Mouse (Mus musculus) erythroblast, embryonic 14.5 days (primary cell): ENCODE measurements around the gene Gm17571. TPM values are rescaled to one million over a fixed set of nuclear protein-coding genes. Genes with fewer than 3 reads are reported as not detected.

Experiments
- H3K27me3 ChIP-seq: 2 replicates; pipeline ENCODE4 v1.6.1; 2012; ENCODE audit warnings: inconsistent platforms; ENCODE audit not compliant: control insufficient read depth
- H3K36me3 ChIP-seq: 2 replicates; pipeline ENCODE4 v1.6.1; 2012; ENCODE audit warnings: mild to moderate bottlenecking, inconsistent platforms; ENCODE audit not compliant: control insufficient read depth
- H3K4me1 ChIP-seq: 2 replicates; pipeline ENCODE4 v1.6.1; 2012; ENCODE audit warnings: inconsistent platforms; ENCODE audit not compliant: control insufficient read depth
- H3K4me3 ChIP-seq: replicated peaks from 2 replicates; pipeline ENCODE3; 2012; ENCODE audit warnings: moderate library complexity, mild to moderate bottlenecking, inconsistent platforms
- H3K9me3 ChIP-seq: 2 replicates; pipeline ENCODE4 v1.6.1; 2012; ENCODE audit warnings: low read length, inconsistent platforms, mixed read lengths; ENCODE audit not compliant: control insufficient read depth
- GATA1 ChIP-seq: IDR thresholded peaks from 2 replicates; pipeline ENCODE4 v1.6.1; 2012; ENCODE audit warnings: low read length, inconsistent platforms, mixed read lengths
- TAL1 ChIP-seq: IDR thresholded peaks from 3 replicates; pipeline ENCODE4 v1.6.1; 2012; ENCODE audit warnings: low read length, inconsistent platforms, mixed read lengths
- polyA plus RNA-seq: library from polyadenylated mRNA; stranded (reverse); fragments of >175 nt; gene quantifications from 2 replicates; pipeline ENCODE4 v1.2.3, GENCODE M21; 2012

The Gm17571 gene
- polyA plus RNA-seq, 1 experiment: not detected

DNA sequence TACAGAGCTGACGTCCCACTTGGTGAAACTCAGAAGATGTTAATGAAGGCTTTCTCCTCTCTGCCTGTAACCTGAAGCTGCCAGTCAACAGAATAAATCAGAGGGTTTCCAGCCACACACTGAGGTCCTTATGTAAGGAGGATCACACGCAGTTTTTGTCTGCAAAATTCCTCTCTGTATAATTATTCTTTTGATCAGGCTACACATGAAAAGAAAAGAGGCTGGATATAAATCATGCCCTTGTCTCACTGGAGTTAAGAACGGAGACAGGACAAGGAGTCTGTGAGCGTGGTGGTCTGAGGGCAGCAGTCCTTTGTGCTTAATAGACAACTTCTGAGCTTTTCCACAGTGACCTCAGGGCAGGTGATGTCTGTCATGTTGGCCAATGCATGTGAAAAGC lies 32.7 kb upstream of the Gm17571 start:
- no peaks in the 10 kb centered on the region for H3K27me3 ChIP-seq
- no peaks in the 10 kb centered on the region for H3K9me3 ChIP-seq
- H3K4me3 ChIP-seq: no peak overlapping the region
- no peaks in the 10 kb centered on the region for H3K36me3 ChIP-seq
- no peaks in the 10 kb centered on the region for H3K4me1 ChIP-seq
- TF ChIP-seq GATA1: no peak
- no peak for TF ChIP-seq TAL1

DNA sequence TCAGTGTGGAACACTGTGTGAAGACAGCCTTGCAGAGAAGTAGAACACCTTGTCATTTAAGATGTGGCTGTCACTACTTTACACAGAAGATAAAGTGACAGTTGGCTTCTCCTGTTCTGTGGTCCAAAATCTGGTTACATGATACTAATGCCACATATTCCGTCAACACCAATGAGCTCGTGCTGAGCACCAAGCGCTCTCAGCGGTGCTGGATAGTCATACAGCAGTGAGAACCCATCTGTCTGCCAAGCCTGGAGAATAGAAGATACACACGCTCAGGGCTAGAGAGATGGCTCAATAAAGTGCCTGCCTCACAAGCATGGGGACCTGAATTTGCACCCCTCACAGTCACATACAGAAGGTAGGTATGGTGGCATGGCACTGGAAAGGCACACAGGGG lies 28.4 kb upstream of the Gm17571 start:
- Histone ChIP-seq H3K9me3 (no peaks in the 10 kb centered on the region), H3K4me3 (no peak overlapping the region), H3K27me3 (no peaks in the 10 kb centered on the region), H3K36me3 (no peaks in the 10 kb centered on the region), H3K4me1 (no peaks in the 10 kb centered on the region)
- TF ChIP-seq TAL1: no peak
- no peak for TF ChIP-seq GATA1

DNA sequence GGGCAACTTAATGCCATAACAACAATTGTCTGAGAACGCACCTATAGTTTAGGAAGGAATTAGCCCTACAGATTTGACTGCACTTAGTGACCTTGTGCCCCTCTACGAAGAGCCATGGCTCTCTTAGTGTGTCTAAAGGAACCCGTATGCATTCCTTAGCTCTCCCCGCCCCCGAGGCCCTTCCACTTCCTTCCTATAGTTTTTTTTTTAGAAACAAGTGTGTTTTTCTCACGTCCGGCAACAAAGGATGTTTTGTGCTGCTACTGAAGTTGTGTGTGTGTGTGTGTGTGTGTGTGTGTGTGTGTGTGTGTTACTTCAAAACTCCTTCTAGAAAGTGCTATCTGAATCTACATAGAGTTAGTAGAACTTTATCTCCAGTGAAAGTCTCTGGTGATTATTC lies 23.5 kb upstream of the Gm17571 start:
- Histone ChIP-seq H3K27me3 (no peaks in the 10 kb centered on the region), H3K4me3 (no peak overlapping the region), H3K4me1 (no peaks in the 10 kb centered on the region), H3K36me3 (no peaks in the 10 kb centered on the region), H3K9me3 (no peaks in the 10 kb centered on the region)
- TF ChIP-seq GATA1 (no peak), TAL1 (no peak)

DNA sequence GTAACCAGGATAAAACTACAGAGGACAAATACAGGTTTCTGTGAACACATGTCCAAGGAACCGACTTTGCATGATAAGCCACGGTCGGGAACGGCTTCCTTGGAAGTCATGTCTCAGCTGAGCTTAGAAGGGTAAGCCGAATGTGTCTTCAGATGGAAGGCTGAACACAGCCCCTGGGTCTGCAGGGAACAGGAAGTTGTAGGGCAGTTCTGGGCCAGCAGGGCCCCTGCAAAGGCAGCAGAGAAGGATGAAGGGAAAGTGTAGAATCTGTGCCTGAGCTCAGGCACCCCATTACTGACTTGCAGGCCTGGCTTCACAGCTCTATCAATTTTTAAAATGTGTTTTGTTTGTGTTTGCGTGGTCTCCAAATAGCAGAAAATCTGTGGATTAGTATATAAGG lies 22.2 kb upstream of the Gm17571 start:
- Histone ChIP-seq H3K27me3 (no peaks in the 10 kb centered on the region), H3K36me3 (no peaks in the 10 kb centered on the region), H3K4me3 (no peak overlapping the region), H3K4me1 (no peaks in the 10 kb centered on the region), H3K9me3 (no peaks in the 10 kb centered on the region)
- TF ChIP-seq TAL1 (no peak), GATA1 (no peak)

DNA sequence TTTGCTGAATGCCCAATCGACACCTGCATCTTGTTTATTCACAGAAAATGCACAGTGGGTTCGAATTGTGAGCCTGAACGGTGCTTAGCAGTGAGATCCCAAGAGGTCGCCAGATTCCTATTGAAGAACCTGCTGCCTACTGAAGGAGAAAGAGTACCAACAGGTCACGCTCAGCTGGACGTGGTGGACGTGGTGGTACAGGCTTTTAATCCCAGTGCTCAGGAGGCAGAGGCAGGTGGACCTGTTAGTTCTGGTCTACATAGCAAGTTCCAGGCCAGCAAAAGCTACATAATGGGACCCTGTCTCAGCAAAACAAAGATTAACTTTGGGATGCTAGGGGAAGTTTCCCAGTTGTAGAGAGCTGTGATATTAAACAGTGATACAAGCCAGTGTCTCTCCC lies 21.2 kb upstream of the Gm17571 start:
- Histone ChIP-seq H3K36me3 (no peaks in the 10 kb centered on the region), H3K9me3 (no peaks in the 10 kb centered on the region), H3K4me1 (no peaks in the 10 kb centered on the region), H3K27me3 (no peaks in the 10 kb centered on the region), H3K4me3 (no peak overlapping the region)
- TF ChIP-seq TAL1 (no peak), GATA1 (no peak)

DNA sequence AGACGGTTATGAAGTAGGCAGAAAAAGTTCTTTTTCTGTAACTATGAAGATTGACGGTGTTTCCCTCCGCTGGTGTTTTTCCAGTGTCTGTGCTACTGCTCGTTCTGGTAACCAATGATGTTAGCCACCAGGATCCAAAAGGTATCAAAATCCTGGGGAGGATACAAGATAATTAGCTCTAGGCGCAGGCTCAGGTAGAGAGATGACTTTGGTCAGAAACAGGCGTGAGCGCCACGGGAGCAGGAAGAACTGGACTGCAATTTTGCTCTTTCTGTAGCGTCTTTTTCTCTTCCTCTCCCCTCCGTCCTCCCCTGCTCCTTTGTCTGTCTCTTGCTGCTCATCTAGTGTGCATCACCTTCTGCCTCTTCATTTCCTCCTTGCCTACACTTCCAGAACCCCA lies 20.3 kb upstream of the Gm17571 start:
- no peaks in the 10 kb centered on the region for H3K27me3 ChIP-seq
- TF ChIP-seq TAL1 (no peak), GATA1 (no peak)
- H3K9me3 ChIP-seq: no peaks in the 10 kb centered on the region
- no peak overlapping the region for H3K4me3 ChIP-seq
- no peaks in the 10 kb centered on the region for H3K36me3 ChIP-seq
- H3K4me1 ChIP-seq: no peaks in the 10 kb centered on the region

DNA sequence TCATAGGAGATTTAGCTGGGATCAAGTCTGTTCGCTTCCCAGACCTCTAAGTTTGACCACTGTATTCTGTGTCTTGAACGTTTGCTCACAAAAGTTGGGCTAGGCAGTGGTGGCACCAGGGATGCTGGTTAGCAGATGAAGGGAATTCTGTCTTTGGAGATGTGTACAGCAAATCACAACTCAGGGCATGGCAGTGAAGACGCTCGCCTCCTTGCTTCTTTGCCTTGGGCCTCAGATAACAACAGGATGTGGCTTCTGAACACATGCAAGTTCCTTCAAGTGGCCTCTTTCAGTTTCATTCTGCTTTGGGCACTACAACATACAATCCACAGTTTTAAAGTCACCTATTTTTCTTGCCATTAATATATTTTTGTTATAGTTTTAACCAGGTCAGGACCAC lies 19.8 kb upstream of the Gm17571 start:
- H3K36me3 ChIP-seq: no peaks in the 10 kb centered on the region
- H3K9me3 ChIP-seq: no peaks in the 10 kb centered on the region
- TF ChIP-seq GATA1: no peak
- no peak for TF ChIP-seq TAL1
- H3K4me3 ChIP-seq: no peak overlapping the region
- no peaks in the 10 kb centered on the region for H3K27me3 ChIP-seq
- no peaks in the 10 kb centered on the region for H3K4me1 ChIP-seq

DNA sequence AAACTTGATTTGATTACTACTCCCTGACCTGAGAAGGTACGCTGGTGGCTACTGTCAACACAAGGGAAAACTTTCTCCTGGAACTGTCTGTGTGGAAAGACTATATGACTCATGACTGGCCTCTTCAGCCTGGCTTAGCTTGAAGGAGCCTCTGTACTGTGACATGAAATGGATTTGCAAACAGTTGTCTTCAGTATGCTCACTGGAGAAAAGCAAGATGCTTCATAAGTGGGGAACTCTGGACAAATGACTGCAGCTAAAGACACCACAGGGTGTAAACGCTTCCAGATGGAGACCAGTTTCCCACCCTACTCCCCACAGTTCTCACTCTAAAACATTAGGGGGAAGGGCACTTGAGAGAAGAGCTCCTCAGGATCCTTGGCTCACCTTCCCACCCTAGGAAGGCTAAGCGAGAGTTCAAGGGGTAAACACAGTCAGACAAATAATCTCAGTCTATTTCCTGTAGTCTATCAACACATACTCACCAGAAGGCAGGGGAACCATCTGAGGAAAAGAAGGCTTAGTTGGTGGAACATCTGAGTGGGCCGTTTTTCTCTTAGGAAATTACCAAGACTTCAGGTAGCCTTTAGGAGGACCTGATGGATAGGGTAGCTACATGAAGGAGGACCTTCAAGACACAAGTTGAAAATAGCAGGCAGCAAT lies 18.9 kb upstream of the Gm17571 start:
- H3K9me3 ChIP-seq: no peaks in the 10 kb centered on the region
- no peaks in the 10 kb centered on the region for H3K36me3 ChIP-seq
- TF ChIP-seq GATA1 (no peak), TAL1 (no peak)
- no peak overlapping the region for H3K4me3 ChIP-seq
- no peaks in the 10 kb centered on the region for H3K27me3 ChIP-seq
- H3K4me1 ChIP-seq: no peaks in the 10 kb centered on the region

DNA sequence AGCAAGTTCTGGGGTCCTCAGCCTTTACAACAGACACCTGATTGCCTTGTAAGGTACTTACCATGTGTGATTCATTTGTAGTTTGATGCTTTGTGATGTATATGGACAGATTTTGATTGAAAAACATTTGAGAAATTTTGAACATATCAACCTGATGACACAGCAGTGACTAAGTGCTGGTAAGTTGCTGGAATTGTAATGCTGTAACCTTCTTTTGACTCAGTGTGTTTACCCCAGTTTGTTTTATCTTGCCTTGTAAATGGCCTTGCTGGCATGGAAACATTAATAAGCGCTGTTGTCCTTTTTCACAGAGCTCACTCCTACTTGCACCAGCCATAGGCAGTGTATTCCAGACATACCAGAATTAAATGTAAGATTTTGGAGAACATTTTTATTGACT lies 14.4 kb upstream of the Gm17571 start:
- Histone ChIP-seq H3K36me3 (no peaks in the 10 kb centered on the region), H3K4me3 (no peak overlapping the region), H3K27me3 (no peaks in the 10 kb centered on the region), H3K9me3 (no peaks in the 10 kb centered on the region), H3K4me1 (no peaks in the 10 kb centered on the region)
- TF ChIP-seq GATA1 (no peak), TAL1 (no peak)

DNA sequence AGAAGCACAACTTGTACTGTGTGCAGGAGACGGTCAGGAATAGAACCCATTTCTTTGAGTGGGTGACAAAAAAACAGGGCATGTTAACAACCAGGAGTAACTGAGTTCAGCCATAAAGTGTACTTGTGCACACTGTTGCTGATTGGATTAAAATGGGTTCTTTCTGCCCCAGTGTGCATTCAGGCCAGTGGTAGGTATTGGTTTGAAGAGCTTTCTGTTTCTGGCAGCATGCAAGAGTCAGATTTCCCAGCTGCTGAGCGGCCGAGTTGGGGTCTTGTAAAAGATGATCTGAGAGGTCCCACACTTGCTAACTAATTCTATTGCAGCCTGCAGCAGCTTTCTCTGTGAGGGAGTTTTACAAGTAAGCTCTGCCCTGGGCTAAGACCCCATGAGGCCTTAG lies 13.5 kb upstream of the Gm17571 start:
- Histone ChIP-seq H3K36me3 (no peaks in the 10 kb centered on the region), H3K9me3 (no peaks in the 10 kb centered on the region), H3K4me1 (no peaks in the 10 kb centered on the region), H3K4me3 (no peak overlapping the region), H3K27me3 (no peaks in the 10 kb centered on the region)
- TF ChIP-seq GATA1 (no peak), TAL1 (no peak)
